ENCODE assay signal across 11 mouse cellular contexts in the genomic region with DNA sequence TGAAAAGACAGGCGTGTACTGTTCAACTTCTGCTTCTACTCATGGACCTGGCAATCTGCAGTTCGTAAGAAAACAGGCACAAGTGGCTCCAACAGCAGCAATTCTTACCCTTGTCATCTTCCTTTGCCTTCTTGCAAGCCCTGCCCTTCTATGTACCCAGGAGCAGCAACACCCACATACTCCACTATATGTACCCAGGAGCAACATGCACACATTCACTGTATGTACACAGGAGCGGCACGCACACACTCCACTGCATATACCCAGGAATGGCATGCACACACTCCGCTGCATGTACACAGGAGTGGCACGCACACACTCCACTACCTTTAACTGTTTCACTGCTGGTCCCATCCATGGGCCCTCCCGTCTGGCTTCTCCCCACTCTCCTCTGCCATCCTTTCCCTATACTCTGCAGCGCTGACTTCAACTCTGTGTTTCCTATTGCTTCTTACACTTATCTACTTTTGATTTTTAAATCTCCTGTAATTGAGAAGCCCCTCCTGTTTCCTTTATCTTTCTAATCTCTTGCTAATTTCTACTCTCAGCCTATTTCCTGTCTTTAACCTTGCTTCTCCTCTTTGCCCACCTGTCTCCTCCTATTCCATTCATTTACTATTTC.
DNase-seq lines count a peak whose midpoint lies in the region; ATAC-seq and TF ChIP-seq lines count a peak whose summit lies in the region.
"Had no signal": no experiment of that assay in that cellular context is flagged by ENCODE, and none has a peak within 500 bp of the region (broad histone marks: within the 10 kb centered on the region; RNA-seq: fewer than 3 reads in every experiment).

No protein-coding gene starts in this region.

- H3K9ac ChIP-seq in heart, postnatal 0 days (replicated peaks; ENCODE audit: low read depth, low read length): no peak overlapping the region
- H3K9ac ChIP-seq in heart, embryonic 11.5 days (ENCODE audit: low read depth, low read length): no peak overlapping the region
- H3K9ac ChIP-seq in midbrain, embryonic 15.5 days: no peak overlapping the region
- H3K9ac ChIP-seq in midbrain, embryonic 14.5 days (replicated peaks; ENCODE audit: low read length): no peak overlapping the region
- H3K9ac ChIP-seq: hindbrain, embryonic 12.5 days; liver, embryonic 15.5 days had no signal

- H3K4me2 ChIP-seq in heart, postnatal 0 days (ENCODE audit: low read depth, low read length): 0 out of 2 replicates have a peak overlapping the region, but pooled peaks have one; percentile 8
- H3K4me2 ChIP-seq in heart, embryonic 11.5 days: no peak overlapping the region
- H3K4me2 ChIP-seq in midbrain, embryonic 15.5 days: no peak overlapping the region
- H3K4me2 ChIP-seq in midbrain, embryonic 14.5 days (ENCODE audit: low read length): no peak overlapping the region
- H3K4me2 ChIP-seq: hindbrain, embryonic 12.5 days; liver, embryonic 15.5 days had no signal

- H3K9me3 ChIP-seq in heart, postnatal 0 days (replicated peaks; ENCODE audit: control insufficient read depth, low read length): no peaks in the 10 kb centered on the region
- no peaks in the 10 kb centered on the region for H3K9me3 ChIP-seq in heart, embryonic 11.5 days (replicated peaks; ENCODE audit: control insufficient read depth, low read length)
- H3K9me3 ChIP-seq in midbrain, embryonic 15.5 days: no peaks in the 10 kb centered on the region
- no peaks in the 10 kb centered on the region for H3K9me3 ChIP-seq in midbrain, embryonic 14.5 days (ENCODE audit: control insufficient read depth, low read length)
- H3K9me3 ChIP-seq: hindbrain, embryonic 12.5 days; liver, embryonic 15.5 days had no signal

- WGBS in heart, postnatal 0 days: 72% methylated on average over 8 of the region's 8 CpGs
- 82% methylated on average over 8 of the region's 8 CpGs for WGBS in heart, embryonic 11.5 days (ENCODE audit: insufficient replicate concordance)
- 80% methylated on average over 8 of the region's 8 CpGs for WGBS in midbrain, embryonic 15.5 days
- 83% methylated on average over 8 of the region's 8 CpGs for WGBS in midbrain, embryonic 14.5 days

- no peaks in the 10 kb centered on the region for H3K27me3 ChIP-seq in heart, postnatal 0 days (ENCODE audit: control insufficient read depth, insufficient read depth, low read length)
- H3K27me3 ChIP-seq in heart, embryonic 11.5 days (ENCODE audit: control insufficient read depth, insufficient read depth, low read length): no peaks in the 10 kb centered on the region
- H3K27me3 ChIP-seq in midbrain, embryonic 15.5 days (replicated peaks): no peaks in the 10 kb centered on the region
- H3K27me3 ChIP-seq in midbrain, embryonic 14.5 days (ENCODE audit: control insufficient read depth, insufficient read depth, low read length): no peaks in the 10 kb centered on the region
- H3K27me3 ChIP-seq: hindbrain, embryonic 12.5 days; liver, embryonic 15.5 days had no signal

- peak; percentile 9 for DNase-seq in CD4-positive, CD25-positive, alpha-beta regulatory T cell, adult 2 months (ENCODE audit: low read depth, low spot score)
- no peak for DNase-seq in heart, postnatal 0 days (ENCODE audit: low spot score)
- no peak for DNase-seq in midbrain, embryonic 14.5 days
- DNase-seq in B cell, adult 2 months: no peak
- no peak for DNase-seq in spleen, postnatal 4 days (ENCODE audit: low spot score in 2 of 2)

- TF ChIP-seq EP300 in heart, postnatal 0 days (IDR thresholded peaks at IDR 0.05; ENCODE audit: low read depth): no peak

- peaks cover 17% of the 10 kb centered on the region for H3K4me1 ChIP-seq in heart, postnatal 0 days (ENCODE audit: control insufficient read depth, insufficient read depth)
- H3K4me1 ChIP-seq in heart, embryonic 11.5 days (ENCODE audit: control insufficient read depth, insufficient read depth, low read length): peaks cover 5% of the 10 kb centered on the region; the same call in 1 of the 2 replicates
- H3K4me1 ChIP-seq in midbrain, embryonic 15.5 days: peaks cover 8% of the 10 kb centered on the region; the same call in 1 of the 2 replicates
- no peaks in the 10 kb centered on the region for H3K4me1 ChIP-seq in midbrain, embryonic 14.5 days (ENCODE audit: control insufficient read depth, insufficient read depth, low read length)
- H3K4me1 ChIP-seq: liver, embryonic 15.5 days had no signal

- no peak overlapping the region for H3K4me3 ChIP-seq in heart, postnatal 0 days (ENCODE audit: low read depth, low read length)
- no peak overlapping the region for H3K4me3 ChIP-seq in heart, embryonic 11.5 days (ENCODE audit: low read depth, low read length)
- no peak overlapping the region for H3K4me3 ChIP-seq in midbrain, embryonic 15.5 days
- no peak overlapping the region for H3K4me3 ChIP-seq in midbrain, embryonic 14.5 days (replicated peaks; ENCODE audit: low read depth, low read length)
- H3K4me3 ChIP-seq: erythroblast, embryonic 14.5 days; hindbrain, embryonic 12.5 days; liver, embryonic 15.5 days had no signal

- no peak for ATAC-seq in CD4-positive, CD25-positive, alpha-beta regulatory T cell, adult 4 months
- peak; percentile 20; the same call in 1 of the 2 replicates for ATAC-seq in heart, postnatal 0 days (ENCODE audit: insufficient read depth, low read depth)
- ATAC-seq in heart, embryonic 11.5 days (replicated peaks; ENCODE audit: insufficient number of reproducible peaks, low FRiP score, low TSS enrichment): no peak
- no peak for ATAC-seq in midbrain, embryonic 15.5 days (replicated peaks)
- no peak for ATAC-seq in midbrain, embryonic 14.5 days (ENCODE audit: low FRiP score, low TSS enrichment)

- H3K27ac ChIP-seq in heart, postnatal 0 days (ENCODE audit: low read depth): peak overlapping the region; percentile 71
- no peak overlapping the region for H3K27ac ChIP-seq in heart, embryonic 11.5 days (ENCODE audit: low read depth, low read length)
- H3K27ac ChIP-seq in midbrain, embryonic 15.5 days: peak overlapping the region; percentile 14; the same call in 1 of the 2 replicates
- no peak overlapping the region; the same call in 1 of the 2 replicates for H3K27ac ChIP-seq in midbrain, embryonic 14.5 days (replicated peaks; ENCODE audit: low read depth, low read length)
- H3K27ac ChIP-seq: hindbrain, embryonic 12.5 days; liver, embryonic 15.5 days had no signal

- TF ChIP-seq CTCF in heart, postnatal 0 days (IDR thresholded peaks at IDR 0.05; ENCODE audit: low read depth): no peak

- peaks cover 36% of the 10 kb centered on the region for H3K36me3 ChIP-seq in heart, postnatal 0 days (replicated peaks; ENCODE audit: control insufficient read depth, insufficient read depth, low read length)
- H3K36me3 ChIP-seq in heart, embryonic 11.5 days (ENCODE audit: control insufficient read depth, insufficient read depth, low read length): no peaks in the 10 kb centered on the region; the same call in 1 of the 2 replicates
- 0 out of 2 replicates have a peak, but pooled peaks cover 2% of the 10 kb centered on the region for H3K36me3 ChIP-seq in midbrain, embryonic 15.5 days (replicated peaks)
- peaks cover 14% of the 10 kb centered on the region for H3K36me3 ChIP-seq in midbrain, embryonic 14.5 days (ENCODE audit: control insufficient read depth, insufficient read depth, low read length)

Comparison
In these comparisons a context has a peak if more than half of its experiments do, and no peak if none do; other contexts are left out.
1. H3K27ac ChIP-seq: peak in heart, postnatal 0 days (single experiment) and midbrain, embryonic 15.5 days (single experiment); none in heart, embryonic 11.5 days (single experiment) and midbrain, embryonic 14.5 days (single experiment).